Mouse (Mus musculus): ENCODE measurements around the gene Plekhm1. TPM values are rescaled to one million over a fixed set of nuclear protein-coding genes. Genes with fewer than 3 reads are reported as not detected.

Plekhm1 gene
- polyA plus RNA-seq, 1 experiment from 2014 or later, result 7.5 TPM

DNA sequence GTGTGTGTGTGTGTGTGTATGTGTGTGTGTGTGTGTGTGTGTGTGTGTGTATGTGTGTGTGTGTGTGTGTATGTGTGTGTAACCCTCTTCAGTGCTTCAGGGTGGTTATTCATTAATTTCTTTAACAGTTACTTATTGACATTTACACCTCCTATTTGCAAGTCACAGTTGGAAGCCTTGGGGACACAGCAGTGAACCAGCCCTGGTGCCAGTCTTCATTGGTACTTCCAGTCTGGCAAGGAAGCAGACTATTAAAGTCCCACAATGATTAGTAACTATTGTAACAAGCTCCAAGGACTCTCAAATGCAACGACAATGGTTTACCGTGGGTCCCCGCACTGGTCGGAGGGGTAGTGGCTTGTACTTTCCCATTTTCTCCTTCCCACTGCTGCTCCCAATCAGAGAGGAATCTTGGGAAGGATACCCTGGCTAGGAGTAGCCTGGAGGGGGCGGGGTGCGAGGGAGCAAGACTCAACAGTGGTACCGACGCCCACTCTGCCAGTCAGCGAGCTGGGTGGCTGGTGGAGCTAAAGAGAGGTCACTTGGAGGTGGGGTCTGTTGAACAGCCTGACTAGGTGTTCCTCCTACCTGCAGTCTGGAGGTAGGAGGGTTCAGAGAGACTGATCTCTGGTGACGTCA, 97.6 kb downstream of the Plekhm1 start:
- DNase-seq (ENCODE audit: low spot score), result no peak

Other genes with a start within 250 kb of the Plekhm1 start
- gene Fmnl1, start 241.6 kb downstream of the Plekhm1 start, polyA plus RNA-seq (2015; fragmentation: Nextera tagmentation; extraction: Ambion mirVana), result 56.9 and 59.8 TPM in 2 replicates
- gene 1700023F06Rik, start 204.1 kb downstream of the Plekhm1 start, polyA plus RNA-seq (2015; fragmentation: Nextera tagmentation; extraction: Ambion mirVana), result 0.56 and 0.93 TPM in 2 replicates
- not detected in 2 replicates for gene Spata32, start 194.3 kb downstream of the Plekhm1 start, polyA plus RNA-seq (2015; fragmentation: Nextera tagmentation; extraction: Ambion mirVana)
- 7.1 and 7.6 TPM in 2 replicates for gene Map3k14, start 145.2 kb downstream of the Plekhm1 start, polyA plus RNA-seq (2015; fragmentation: Nextera tagmentation; extraction: Ambion mirVana)
- 20.0 and 20.4 TPM in 2 replicates for gene Arhgap27, start 49.0 kb downstream of the Plekhm1 start, polyA plus RNA-seq (2015; fragmentation: Nextera tagmentation; extraction: Ambion mirVana)
- gene Lrrc37a, start 91.9 kb upstream of the Plekhm1 start, polyA plus RNA-seq (2015; fragmentation: Nextera tagmentation; extraction: Ambion mirVana), result not detected in 2 replicates
- not detected in 2 replicates for gene Gm884, start 208.5 kb upstream of the Plekhm1 start, polyA plus RNA-seq (2015; fragmentation: Nextera tagmentation; extraction: Ambion mirVana)
- not detected in 2 replicates for gene Lyzl6, start 226.2 kb upstream of the Plekhm1 start, polyA plus RNA-seq (2015; fragmentation: Nextera tagmentation; extraction: Ambion mirVana)
- not detected in 2 replicates for gene Rprml, start 236.9 kb upstream of the Plekhm1 start, polyA plus RNA-seq (2015; fragmentation: Nextera tagmentation; extraction: Ambion mirVana)

All from thymus, postnatal 0 days (tissue).